Mouse (Mus musculus) stomach, postnatal 0 days (tissue): Measurements from ENCODE around the gene Vps33b.

Source experiments
- CTCF ChIP-seq: IDR thresholded peaks from 2 replicates; pipeline ENCODE4 v1.5.1; 2016; ENCODE audit warnings: antibody characterized with exemption, low read depth, mild to moderate bottlenecking, moderate library complexity
- EP300 ChIP-seq: optimal IDR thresholded peaks from 2 replicates; pipeline ENCODE3; 2016; ENCODE audit warnings: antibody characterized with exemption

DNA sequence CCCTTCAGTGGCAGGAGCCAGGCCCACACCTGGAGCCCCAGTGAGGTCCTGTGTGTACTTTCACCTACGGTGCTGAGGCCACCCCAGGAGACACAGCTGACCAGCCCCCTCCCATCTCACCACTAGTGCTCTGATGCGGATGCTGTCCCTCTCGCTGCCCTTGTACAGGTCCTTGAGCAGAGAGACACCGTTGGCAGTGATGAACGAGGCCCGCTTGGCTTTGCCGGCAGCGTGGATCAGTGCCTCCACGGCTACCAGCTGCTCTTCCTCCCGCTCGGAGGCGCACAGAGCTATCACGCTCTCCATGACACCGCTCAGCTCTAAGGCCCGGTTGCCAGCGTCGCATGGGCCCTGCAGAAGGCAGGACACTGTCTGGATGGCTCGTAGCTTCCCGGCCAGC, 62.0 kb downstream of the Vps33b start:
- TF ChIP-seq CTCF = no peak
- TF ChIP-seq EP300 = no peak
